Mouse (Mus musculus) liver, embryonic 16.5 days (tissue): Measurements from ENCODE around the gene Fam181a. TPM values are rescaled to one million over a fixed set of nuclear protein-coding genes. Genes with fewer than 3 reads are reported as not detected.

Experiments used
- ATAC-seq: fragments of 200-750 bp; cut with Nextera tagmentation; 2 replicates; pipeline ENCODE4 v1.8.0; 2017; ENCODE audit warnings: low read depth, mild to moderate bottlenecking, moderate number of reproducible peaks, moderate library complexity
- H3K27ac ChIP-seq: fragments of 300-500 bp; sonication (generic); 2 replicates; pipeline ENCODE4 v1.5.1; 2014; ENCODE audit warnings: mild to moderate bottlenecking, low read length
- H3K27me3 ChIP-seq: fragments of 300-500 bp; sonication (generic); 2 replicates; pipeline ENCODE4 v1.6.1; 2014; ENCODE audit warnings: low read depth, low read length, mixed read lengths; ENCODE audit not compliant: control insufficient read depth, insufficient read depth
- H3K36me3 ChIP-seq: fragments of 300-500 bp; sonication (generic); 2 replicates; pipeline ENCODE4 v1.6.1; 2014; ENCODE audit warnings: mild to moderate bottlenecking; ENCODE audit not compliant: control insufficient read depth, insufficient read depth
- H3K4me1 ChIP-seq: fragments of 300-500 bp; sonication (generic); 2 replicates; pipeline ENCODE4 v1.6.1; 2014; ENCODE audit warnings: low read depth, low read length, mixed read lengths; ENCODE audit not compliant: control insufficient read depth
- H3K4me2 ChIP-seq: fragments of 300-500 bp; sonication (generic); 2 replicates; pipeline ENCODE4 v1.6.1; 2014; ENCODE audit warnings: low read depth, low read length, mixed read lengths
- H3K4me3 ChIP-seq: fragments of 300-500 bp; sonication (generic); 2 replicates; pipeline ENCODE4 v1.5.1; 2014; ENCODE audit warnings: low read depth, mild to moderate bottlenecking, low read length
- H3K9ac ChIP-seq: fragments of 300-500 bp; sonication (generic); 2 replicates; pipeline ENCODE4 v1.6.1; 2014; ENCODE audit warnings: low read depth, low read length
- H3K9me3 ChIP-seq: fragments of 300-500 bp; sonication (generic); replicated peaks from 2 replicates; pipeline ENCODE4 v1.6.1; 2016; ENCODE audit warnings: low read length; ENCODE audit not compliant: control insufficient read depth
- WGBS: fragments of 180-500 bp; shearing (Covaris S2); extraction: QIAGEN DNeasy Blood & Tissue Kit; methylation state at CpG from one replicate; pipeline ENCODE4 v1.1.7; 2014; ENCODE audit not compliant: insufficient replicate concordance; 5-methylcytosine and 5-hydroxymethylcytosine counted together
- polyA plus RNA-seq: library from polyadenylated mRNA; unstranded; fragments of >200 nt; fragmentation: Nextera tagmentation; extraction: Ambion mirVana; gene quantifications from 2 replicates; pipeline ENCODE4 v1.2.1, GENCODE M21; 2015

Gene Fam181a
- polyA plus RNA-seq, 1 experiment from 2014 or later: not detected

DNA sequence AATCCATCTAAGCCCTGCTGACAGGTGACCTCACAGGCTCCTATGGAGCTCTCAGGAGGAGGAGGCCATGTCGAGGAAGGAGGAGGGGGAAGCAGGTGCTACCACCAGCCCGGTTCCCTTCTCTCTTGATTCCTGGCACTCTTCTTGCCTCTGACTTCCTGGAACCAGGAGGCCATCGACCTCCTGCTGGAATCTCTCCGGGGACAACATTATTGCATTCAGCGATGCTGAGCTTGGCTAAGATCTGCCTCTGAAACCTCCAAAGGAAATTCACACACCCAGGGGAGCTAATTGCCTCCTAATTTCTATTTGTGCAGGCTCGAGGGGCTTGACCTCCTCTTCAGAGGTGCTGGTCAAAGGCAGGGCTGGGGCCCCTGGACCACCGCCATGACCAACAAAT, 16.3 kb downstream of the Fam181a start:
- Histone ChIP-seq H3K9me3 (no peaks in the 10 kb centered on the region), H3K27ac (no peak overlapping the region; the same call in 1 of the 2 replicates), H3K36me3 (no peaks in the 10 kb centered on the region), H3K4me3 (no peak overlapping the region), H3K4me1 (peaks cover 8% of the 10 kb centered on the region), H3K27me3 (peaks cover 16% of the 10 kb centered on the region), H3K9ac (no peak overlapping the region), H3K4me2 (no peak overlapping the region)
- WGBS: 46% methylated on average over 7 of the region's 7 CpGs
- no peak for ATAC-seq

DNA sequence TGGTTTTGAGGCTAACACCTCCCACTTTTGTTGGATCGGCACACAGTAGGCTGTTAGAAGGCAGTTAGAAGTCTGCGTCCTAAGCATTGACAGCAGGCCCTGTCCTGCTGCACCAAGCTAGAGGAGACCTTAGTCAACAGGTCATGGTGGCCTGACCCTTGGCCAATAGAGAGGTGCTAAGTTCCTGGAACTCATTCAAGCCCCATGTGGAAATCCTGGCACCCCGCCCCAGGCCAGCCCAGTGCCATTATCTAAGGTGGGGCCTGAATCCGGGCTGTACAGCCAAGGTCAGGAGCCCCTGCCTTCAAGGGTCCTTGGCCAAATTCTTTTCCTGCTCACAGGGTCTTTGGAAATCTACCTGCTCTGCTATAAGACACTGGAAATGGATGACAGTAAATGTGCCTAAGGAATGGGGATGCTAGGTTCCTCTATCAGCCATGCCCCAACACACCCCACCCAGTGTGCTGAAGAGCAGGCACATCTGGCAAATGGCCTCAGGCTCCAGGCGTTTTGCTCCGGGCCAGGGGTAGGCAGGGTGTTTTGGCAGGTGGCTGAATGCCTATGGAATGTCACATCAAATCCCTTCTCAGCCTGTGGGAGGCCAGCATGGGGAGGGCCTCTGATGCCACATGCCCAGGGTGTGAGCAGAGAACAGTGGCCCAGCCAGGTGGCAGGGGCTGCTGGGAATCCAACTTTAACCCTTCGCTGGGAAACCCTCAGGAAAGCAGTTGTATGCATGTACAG, 17.8 kb downstream of the Fam181a start:
- peaks cover 16% of the 10 kb centered on the region for H3K27me3 ChIP-seq
- H3K36me3 ChIP-seq: no peaks in the 10 kb centered on the region
- no peak overlapping the region for H3K27ac ChIP-seq
- H3K9me3 ChIP-seq: no peaks in the 10 kb centered on the region
- H3K4me3 ChIP-seq: no peak overlapping the region
- peaks cover 8% of the 10 kb centered on the region for H3K4me1 ChIP-seq
- no peak overlapping the region for H3K4me2 ChIP-seq
- ATAC-seq: peak; percentile 74
- no peak overlapping the region for H3K9ac ChIP-seq
- 58% methylated on average over 7 of the region's 7 CpGs for WGBS

DNA sequence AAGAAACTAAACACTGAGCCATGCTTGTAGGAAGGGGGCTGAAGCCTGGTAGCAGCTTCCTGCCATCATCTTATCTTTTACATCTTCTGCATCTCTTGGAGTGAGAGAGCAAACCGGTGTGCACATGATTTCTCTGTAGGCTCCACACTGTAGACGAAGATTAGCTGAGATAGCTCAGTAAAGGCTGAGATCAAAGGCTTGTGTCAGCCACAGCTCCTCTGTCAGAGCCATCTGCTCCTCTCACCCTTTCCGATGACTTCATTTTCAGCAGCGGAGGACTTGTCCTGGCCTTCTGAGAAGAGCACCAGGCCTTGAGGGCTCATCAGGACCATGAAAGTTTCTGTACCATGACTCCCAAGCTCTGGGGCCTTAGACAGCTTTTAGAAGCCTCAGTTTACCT, 20.7 kb downstream of the Fam181a start:
- Histone ChIP-seq H3K4me3 (no peak overlapping the region), H3K27me3 (no peaks in the 10 kb centered on the region), H3K9me3 (no peaks in the 10 kb centered on the region), H3K36me3 (no peaks in the 10 kb centered on the region), H3K27ac (no peak overlapping the region), H3K4me1 (peaks cover 4% of the 10 kb centered on the region), H3K9ac (no peak overlapping the region), H3K4me2 (no peak overlapping the region)
- WGBS: 45% methylated on average over 4 of the region's 4 CpGs
- ATAC-seq: no peak

DNA sequence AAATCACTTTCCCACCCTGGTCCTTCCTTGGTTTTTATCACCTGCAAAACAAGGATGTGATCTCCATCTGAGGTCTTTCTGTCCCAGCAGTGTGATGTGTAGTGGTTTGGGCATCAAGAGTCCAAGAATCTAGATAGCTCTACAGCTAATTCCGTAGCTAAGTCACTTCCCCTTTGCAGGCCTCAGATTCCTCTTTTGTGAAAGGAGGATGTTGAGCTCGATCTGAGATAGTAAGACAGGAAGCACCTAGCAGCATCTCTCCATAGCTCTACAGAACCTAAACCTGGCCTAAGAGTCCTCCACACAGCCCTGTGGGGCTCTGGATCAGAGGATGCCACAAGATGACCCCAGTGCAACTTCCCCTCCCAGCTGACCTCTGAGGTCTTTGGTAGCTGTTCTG, 22.1 kb downstream of the Fam181a start:
- Histone ChIP-seq H3K27ac (no peak overlapping the region), H3K4me3 (no peak overlapping the region), H3K36me3 (no peaks in the 10 kb centered on the region), H3K9me3 (no peaks in the 10 kb centered on the region), H3K4me2 (no peak overlapping the region), H3K4me1 (no peaks in the 10 kb centered on the region; the same call in 1 of the 2 replicates), H3K27me3 (no peaks in the 10 kb centered on the region), H3K9ac (no peak overlapping the region)
- 10% methylated on average over 2 of the region's 2 CpGs for WGBS
- no peak for ATAC-seq

DNA sequence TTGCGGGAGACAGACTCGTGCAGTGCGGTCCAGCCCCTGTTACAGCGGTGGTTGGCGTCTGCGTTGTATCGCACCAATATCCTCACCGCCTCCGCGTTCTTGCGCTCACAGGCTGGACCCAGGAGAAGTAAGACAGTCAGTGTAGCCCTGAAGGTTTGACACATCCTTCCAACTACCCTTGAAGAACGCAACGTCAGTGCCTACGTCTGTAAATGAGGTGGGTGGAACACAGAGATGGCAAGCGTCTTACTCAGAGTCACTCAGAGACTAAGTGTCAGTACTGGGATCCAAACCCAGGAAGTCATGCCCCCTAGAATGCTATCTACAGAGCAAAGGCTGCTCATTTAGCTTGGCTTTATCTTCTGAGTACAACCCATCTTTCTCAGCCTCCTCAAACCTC, 22.7 kb downstream of the Fam181a start:
- 73% methylated on average over 15 of the region's 15 CpGs for WGBS
- H3K4me1 ChIP-seq: no peaks in the 10 kb centered on the region
- H3K9ac ChIP-seq: no peak overlapping the region
- no peaks in the 10 kb centered on the region for H3K9me3 ChIP-seq
- no peak overlapping the region for H3K4me3 ChIP-seq
- H3K4me2 ChIP-seq: no peak overlapping the region
- H3K27ac ChIP-seq: no peak overlapping the region
- no peak for ATAC-seq
- H3K27me3 ChIP-seq: no peaks in the 10 kb centered on the region
- no peaks in the 10 kb centered on the region for H3K36me3 ChIP-seq

DNA sequence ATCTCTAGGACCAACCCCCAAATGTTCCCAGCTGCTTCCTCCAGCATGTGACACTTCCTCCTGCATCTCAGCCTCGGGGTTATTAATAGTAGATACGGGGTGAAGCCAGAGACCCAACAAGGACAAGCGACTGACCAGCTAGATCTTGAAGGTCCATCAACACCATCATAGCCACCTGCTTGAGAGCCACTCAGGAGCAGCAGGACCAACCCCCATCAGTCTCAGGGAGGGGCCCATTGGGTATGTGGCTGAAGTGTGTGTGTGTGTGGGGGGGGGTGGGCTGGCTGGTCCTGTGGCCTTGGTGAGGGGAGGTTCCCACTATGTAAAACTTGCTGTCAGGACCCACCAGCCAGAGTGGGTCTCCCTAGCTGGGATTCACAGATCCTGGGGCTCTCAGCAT, 26.0 kb downstream of the Fam181a start:
- ATAC-seq: no peak
- Histone ChIP-seq H3K4me1 (no peaks in the 10 kb centered on the region), H3K4me3 (no peak overlapping the region), H3K27me3 (no peaks in the 10 kb centered on the region), H3K9ac (no peak overlapping the region), H3K9me3 (no peaks in the 10 kb centered on the region), H3K27ac (no peak overlapping the region), H3K4me2 (no peak overlapping the region), H3K36me3 (no peaks in the 10 kb centered on the region)
- WGBS: 8% methylated on average over 3 of the region's 3 CpGs

DNA sequence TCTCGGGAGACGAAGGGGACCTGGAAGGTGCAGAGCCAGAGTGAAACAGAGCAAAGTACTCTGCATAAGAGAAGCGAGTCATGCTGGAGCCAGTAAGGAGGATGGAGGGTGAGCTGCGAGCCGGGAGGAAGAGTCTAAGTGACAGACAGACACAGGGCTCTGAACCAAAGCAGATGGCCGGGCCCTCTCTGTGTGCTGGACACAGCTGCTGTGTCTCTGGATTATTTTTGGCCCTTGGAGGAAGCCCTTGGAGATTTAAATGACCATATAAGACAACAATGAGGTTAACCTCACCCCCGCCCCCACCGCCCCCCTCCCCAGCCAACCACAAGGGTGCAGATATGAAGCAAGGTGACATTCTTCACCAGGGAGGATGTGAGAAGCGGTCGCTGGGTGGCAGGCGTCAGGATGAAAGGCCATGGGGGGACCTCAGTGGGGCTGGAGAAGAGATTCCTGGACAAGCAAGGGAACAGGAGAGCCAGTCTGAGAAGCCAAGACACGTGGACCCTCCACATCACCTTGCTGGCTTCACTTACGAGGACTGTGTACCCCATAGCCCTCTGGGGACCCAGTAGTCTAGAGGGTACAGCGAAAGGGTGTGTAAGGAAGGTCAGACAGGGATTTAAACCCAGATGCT, 27.5 kb downstream of the Fam181a start:
- H3K4me3 ChIP-seq: no peak overlapping the region
- 36% methylated on average over 14 of the region's 14 CpGs for WGBS
- no peaks in the 10 kb centered on the region for H3K4me1 ChIP-seq
- no peak overlapping the region for H3K9ac ChIP-seq
- no peak overlapping the region; the same call in 1 of the 2 replicates for H3K27ac ChIP-seq
- no peak overlapping the region for H3K4me2 ChIP-seq
- no peaks in the 10 kb centered on the region for H3K36me3 ChIP-seq
- no peaks in the 10 kb centered on the region for H3K9me3 ChIP-seq
- no peaks in the 10 kb centered on the region for H3K27me3 ChIP-seq
- no peak for ATAC-seq

DNA sequence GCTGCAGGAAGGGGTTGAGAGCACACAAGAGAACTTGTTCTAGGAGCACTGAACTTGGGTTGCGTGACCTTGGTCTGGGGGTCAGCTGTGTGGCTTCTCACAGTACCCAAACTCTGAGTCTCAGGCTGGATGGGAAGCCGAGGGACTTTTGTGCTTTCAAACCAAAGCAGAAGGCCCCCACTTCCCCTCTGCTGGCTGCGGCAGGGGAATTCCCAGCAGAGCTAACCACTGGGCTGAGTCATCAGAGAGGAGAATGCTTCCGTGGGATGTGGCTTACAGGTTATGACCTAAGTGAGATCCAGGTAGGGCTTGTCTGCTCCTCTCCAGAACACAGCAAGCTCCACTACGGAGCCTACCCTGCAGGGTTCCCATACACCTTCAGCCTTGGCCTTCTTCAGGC, 30.4 kb downstream of the Fam181a start:
- Histone ChIP-seq H3K4me3 (no peak overlapping the region), H3K36me3 (no peaks in the 10 kb centered on the region), H3K4me1 (no peaks in the 10 kb centered on the region), H3K4me2 (no peak overlapping the region), H3K9ac (no peak overlapping the region), H3K9me3 (no peaks in the 10 kb centered on the region), H3K27ac (no peak overlapping the region), H3K27me3 (no peaks in the 10 kb centered on the region)
- no peak for ATAC-seq
- whole genome bisulfite sequencing: 23% methylated on average over 5 of the region's 5 CpGs

DNA sequence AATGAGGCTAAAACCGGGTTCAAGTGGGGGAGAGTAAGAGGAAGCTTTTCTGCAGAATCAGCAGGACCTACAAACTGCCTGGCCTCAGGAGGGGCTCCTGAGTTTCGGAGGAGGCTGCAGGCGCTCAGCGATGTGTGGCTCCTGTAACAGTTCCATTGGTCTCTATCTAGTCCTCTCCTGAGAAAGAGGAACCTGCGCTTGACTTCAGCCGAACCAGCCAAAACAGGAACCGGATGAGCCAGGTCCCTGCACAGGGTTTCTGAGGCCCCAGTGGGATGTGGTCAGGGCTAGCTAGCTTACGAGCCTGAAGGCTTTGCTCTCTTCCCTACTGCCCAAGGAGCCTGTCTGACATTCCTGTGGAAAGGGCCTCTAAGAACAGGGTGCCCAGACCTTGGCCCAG, 32.7 kb downstream of the Fam181a start:
- Histone ChIP-seq H3K4me1 (no peaks in the 10 kb centered on the region; the same call in 1 of the 2 replicates), H3K27ac (peak overlapping the region; percentile 52; the same call in 1 of the 2 replicates), H3K9me3 (no peaks in the 10 kb centered on the region), H3K9ac (no peak overlapping the region), H3K27me3 (no peaks in the 10 kb centered on the region), H3K36me3 (no peaks in the 10 kb centered on the region), H3K4me3 (no peak overlapping the region), H3K4me2 (no peak overlapping the region)
- ATAC-seq: peak; percentile 54
- 17% methylated on average over 8 of the region's 8 CpGs for WGBS
